Mouse (Mus musculus): ENCODE results near the gene Pilra. TPM values are rescaled to one million over a fixed set of nuclear protein-coding genes. Genes with fewer than 3 reads are reported as not detected.

Pilra gene
- polyA plus RNA-seq, 1 experiment from 2014 or later = 0.51 TPM

DNA sequence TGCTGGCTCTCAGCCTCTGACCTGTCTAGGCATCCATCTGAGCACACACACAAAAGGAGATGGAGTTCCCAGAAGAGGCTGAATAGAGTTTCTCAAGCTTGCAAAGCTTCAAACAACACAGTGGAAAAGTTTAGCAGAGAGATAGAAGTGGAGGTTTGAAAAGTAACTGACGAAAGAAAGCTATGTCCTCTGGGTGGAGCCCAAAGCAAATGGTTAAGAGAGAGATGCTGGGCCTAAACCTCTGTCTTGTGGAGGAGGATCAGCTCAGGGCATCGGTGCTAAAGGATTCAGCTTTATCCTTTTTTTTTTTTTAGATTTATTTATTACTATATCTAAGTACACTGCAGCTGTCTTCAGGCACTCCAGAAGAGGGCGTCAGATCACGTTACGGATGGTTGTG is 27.8 kb downstream of the Pilra start:
- ATAC-seq = no peak

DNA sequence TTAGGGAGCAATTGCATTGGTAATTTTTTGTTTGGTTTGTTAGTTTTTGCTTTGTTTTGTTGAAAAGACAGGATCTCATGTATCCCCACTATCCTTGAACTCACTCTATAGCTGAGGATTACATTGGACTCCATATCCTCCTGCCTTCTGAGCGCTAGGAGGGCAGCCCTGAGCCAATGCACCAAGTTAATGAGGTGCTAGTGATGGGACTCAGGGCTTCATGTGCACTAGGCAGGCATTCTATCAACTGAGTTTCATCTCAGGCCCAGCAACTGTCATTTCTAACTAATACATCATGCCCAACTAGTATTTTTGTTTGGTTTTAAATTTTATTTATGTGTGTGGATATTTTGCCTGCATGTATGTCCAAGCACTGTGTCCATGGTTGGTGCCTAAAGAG is 29.9 kb downstream of the Pilra start:
- H3K36me3 ChIP-seq (ENCODE audit: control insufficient read depth, insufficient read depth, low read length) = no peaks in the 10 kb centered on the region
- no peaks in the 10 kb centered on the region for H3K27me3 ChIP-seq (replicated peaks; ENCODE audit: control insufficient read depth, insufficient read depth, low read length)
- no peak overlapping the region for H3K4me2 ChIP-seq (ENCODE audit: low read length)
- no peak overlapping the region for H3K27ac ChIP-seq (ENCODE audit: low read depth, low read length)
- H3K4me1 ChIP-seq (ENCODE audit: control insufficient read depth, insufficient read depth, low read depth, low read length) = no peaks in the 10 kb centered on the region
- no peak overlapping the region for H3K9ac ChIP-seq (ENCODE audit: low read depth, low read length)
- no peak for ATAC-seq
- 92% methylated on average over 1 of the region's 1 CpGs for WGBS
- no peaks in the 10 kb centered on the region for H3K9me3 ChIP-seq (ENCODE audit: control insufficient read depth, low read length)
- no peak overlapping the region for H3K4me3 ChIP-seq (ENCODE audit: low read length)

More for the DNA sequence above, 27.8 kb downstream of the Pilra start:
- Histone ChIP-seq H3K9ac (ENCODE audit: low read depth, low read length) (no peak overlapping the region), H3K4me3 (ENCODE audit: low read length) (no peak overlapping the region), H3K9me3 (ENCODE audit: control insufficient read depth, low read length) (no peaks in the 10 kb centered on the region), H3K4me2 (ENCODE audit: low read length) (no peak overlapping the region), H3K27me3 (replicated peaks; ENCODE audit: control insufficient read depth, insufficient read depth, low read length) (no peaks in the 10 kb centered on the region), H3K36me3 (ENCODE audit: control insufficient read depth, insufficient read depth, low read length) (no peaks in the 10 kb centered on the region), H3K4me1 (ENCODE audit: control insufficient read depth, insufficient read depth, low read depth, low read length) (no peaks in the 10 kb centered on the region), H3K27ac (ENCODE audit: low read depth, low read length) (no peak overlapping the region)
- 85% methylated on average over 5 of the region's 5 CpGs for WGBS

DNA sequence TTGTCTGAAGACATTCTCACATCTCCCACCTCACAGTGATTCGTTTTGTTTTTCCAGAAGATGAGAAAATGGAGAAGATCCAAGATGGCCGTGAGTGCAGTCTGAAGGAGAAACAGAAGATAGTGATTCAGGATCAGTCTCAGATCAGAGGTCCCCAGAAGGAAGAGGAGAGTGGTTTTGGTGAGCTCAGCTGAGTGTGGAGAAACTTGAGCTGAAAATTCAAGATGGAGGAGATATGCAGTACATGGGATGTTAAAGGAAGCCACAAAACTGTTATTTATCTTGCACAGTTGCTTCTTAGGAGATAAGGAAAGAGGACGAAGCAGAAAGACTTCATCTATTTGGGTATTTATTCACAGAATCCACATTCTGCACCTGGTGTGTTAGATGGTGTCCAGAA is 35.2 kb downstream of the Pilra start:
- ATAC-seq = no peak
- no peaks in the 10 kb centered on the region for H3K4me1 ChIP-seq (ENCODE audit: control insufficient read depth, insufficient read depth, low read depth, low read length)
- H3K4me2 ChIP-seq (ENCODE audit: low read length) = no peak overlapping the region
- no peaks in the 10 kb centered on the region for H3K27me3 ChIP-seq (replicated peaks; ENCODE audit: control insufficient read depth, insufficient read depth, low read length)
- no peaks in the 10 kb centered on the region for H3K36me3 ChIP-seq (ENCODE audit: control insufficient read depth, insufficient read depth, low read length)
- no peaks in the 10 kb centered on the region for H3K9me3 ChIP-seq (ENCODE audit: control insufficient read depth, low read length)
- H3K4me3 ChIP-seq (ENCODE audit: low read length) = no peak overlapping the region
- H3K27ac ChIP-seq (ENCODE audit: low read depth, low read length) = no peak overlapping the region
- H3K9ac ChIP-seq (ENCODE audit: low read depth, low read length) = no peak overlapping the region
- WGBS = 87% methylated on average over 3 of the region's 3 CpGs

DNA sequence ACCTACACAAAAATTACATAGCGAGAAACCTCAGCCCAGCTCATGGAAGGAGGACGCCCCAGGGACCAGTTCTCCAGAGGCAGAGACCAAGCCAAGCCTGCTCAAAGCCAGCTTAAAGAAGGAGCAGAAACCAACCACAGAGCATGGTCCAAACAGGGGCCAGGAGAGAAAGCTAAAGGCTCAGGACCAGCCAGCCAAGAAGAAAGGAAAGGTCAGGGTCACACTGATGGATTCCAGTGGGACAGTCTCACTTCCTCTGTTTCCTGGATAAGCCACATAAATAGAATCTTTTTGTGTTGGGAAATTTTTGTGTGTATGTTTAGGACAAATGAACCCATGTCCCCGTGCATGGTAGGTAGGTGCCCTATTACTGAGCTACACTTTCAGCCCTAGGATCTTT is 39.5 kb downstream of the Pilra start:
- no peaks in the 10 kb centered on the region for H3K36me3 ChIP-seq (ENCODE audit: control insufficient read depth, insufficient read depth, low read length)
- H3K4me2 ChIP-seq (ENCODE audit: low read length) = no peak overlapping the region
- ATAC-seq = no peak
- no peak overlapping the region for H3K27ac ChIP-seq (ENCODE audit: low read depth, low read length)
- H3K27me3 ChIP-seq (replicated peaks; ENCODE audit: control insufficient read depth, insufficient read depth, low read length) = no peaks in the 10 kb centered on the region
- no peak overlapping the region for H3K4me3 ChIP-seq (ENCODE audit: low read length)
- H3K4me1 ChIP-seq (ENCODE audit: control insufficient read depth, insufficient read depth, low read depth, low read length) = no peaks in the 10 kb centered on the region
- no peak overlapping the region for H3K9ac ChIP-seq (ENCODE audit: low read depth, low read length)
- 82% methylated on average over 3 of the region's 3 CpGs for WGBS
- no peaks in the 10 kb centered on the region for H3K9me3 ChIP-seq (ENCODE audit: control insufficient read depth, low read length)

DNA sequence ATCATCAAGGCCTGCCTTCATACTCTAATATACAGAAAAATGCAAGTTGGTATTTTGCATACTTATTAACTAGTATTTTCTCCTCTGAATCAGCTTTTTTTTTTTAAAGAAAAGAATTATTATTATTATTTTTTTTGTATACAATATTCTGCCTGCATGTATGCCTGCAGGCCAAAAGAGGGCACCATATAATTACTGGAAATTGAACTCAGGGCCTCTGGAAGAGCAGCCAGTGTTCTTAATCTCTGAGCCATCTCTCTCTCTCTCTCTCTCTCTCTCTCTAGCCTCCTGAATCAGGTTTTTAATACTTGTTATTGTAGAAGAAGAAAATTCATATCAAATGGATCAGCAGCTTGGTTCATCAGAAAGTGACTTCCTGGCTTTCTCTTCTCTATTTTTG is 44.5 kb downstream of the Pilra start:
- no peak overlapping the region for H3K9ac ChIP-seq (ENCODE audit: low read depth, low read length)
- H3K4me2 ChIP-seq (ENCODE audit: low read length) = no peak overlapping the region
- no peaks in the 10 kb centered on the region for H3K9me3 ChIP-seq (ENCODE audit: control insufficient read depth, low read length)
- ATAC-seq = no peak
- H3K4me3 ChIP-seq (ENCODE audit: low read length) = no peak overlapping the region
- no peaks in the 10 kb centered on the region for H3K27me3 ChIP-seq (replicated peaks; ENCODE audit: control insufficient read depth, insufficient read depth, low read length)
- H3K4me1 ChIP-seq (ENCODE audit: control insufficient read depth, insufficient read depth, low read depth, low read length) = peaks cover 5% of the 10 kb centered on the region; the same call in 1 of the 2 replicates
- H3K36me3 ChIP-seq (ENCODE audit: control insufficient read depth, insufficient read depth, low read length) = no peaks in the 10 kb centered on the region
- no peak overlapping the region for H3K27ac ChIP-seq (ENCODE audit: low read depth, low read length)

DNA sequence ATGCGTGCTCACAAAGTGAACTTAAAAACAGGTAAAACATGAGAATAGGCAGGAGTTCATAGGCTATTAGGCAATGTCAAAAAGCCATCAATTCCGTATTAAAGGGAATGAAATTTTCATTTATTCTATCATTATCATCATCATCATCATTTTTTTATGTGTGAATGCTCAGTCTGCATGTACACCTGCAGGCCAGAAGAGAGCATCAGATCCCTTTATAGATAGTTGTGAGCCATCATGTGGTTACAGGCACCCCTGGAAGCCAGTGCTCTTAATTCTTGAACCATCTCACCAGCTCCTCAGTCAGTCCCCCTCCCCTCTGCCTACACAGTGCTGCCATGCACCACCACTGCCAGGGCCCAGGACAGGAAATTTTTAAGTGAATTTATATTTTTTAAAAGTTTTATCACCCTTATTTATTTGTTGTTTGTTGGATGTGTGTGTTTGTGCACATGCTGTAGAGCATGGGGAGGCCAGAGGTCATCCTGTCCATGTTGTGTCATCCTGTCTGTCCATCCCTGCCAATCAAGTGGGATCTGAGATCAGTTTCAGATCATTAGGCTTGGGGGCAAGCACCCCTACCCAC is 47.0 kb downstream of the Pilra start:
- Histone ChIP-seq H3K4me1 (ENCODE audit: control insufficient read depth, insufficient read depth, low read depth, low read length) (peaks cover 18% of the 10 kb centered on the region), H3K36me3 (ENCODE audit: control insufficient read depth, insufficient read depth, low read length) (no peaks in the 10 kb centered on the region), H3K27me3 (replicated peaks; ENCODE audit: control insufficient read depth, insufficient read depth, low read length) (no peaks in the 10 kb centered on the region), H3K27ac (ENCODE audit: low read depth, low read length) (no peak overlapping the region), H3K4me2 (ENCODE audit: low read length) (no peak overlapping the region), H3K9ac (ENCODE audit: low read depth, low read length) (no peak overlapping the region), H3K4me3 (ENCODE audit: low read length) (no peak overlapping the region), H3K9me3 (ENCODE audit: control insufficient read depth, low read length) (no peaks in the 10 kb centered on the region)
- 96% methylated on average over 2 of the region's 2 CpGs for WGBS
- ATAC-seq = no peak

DNA sequence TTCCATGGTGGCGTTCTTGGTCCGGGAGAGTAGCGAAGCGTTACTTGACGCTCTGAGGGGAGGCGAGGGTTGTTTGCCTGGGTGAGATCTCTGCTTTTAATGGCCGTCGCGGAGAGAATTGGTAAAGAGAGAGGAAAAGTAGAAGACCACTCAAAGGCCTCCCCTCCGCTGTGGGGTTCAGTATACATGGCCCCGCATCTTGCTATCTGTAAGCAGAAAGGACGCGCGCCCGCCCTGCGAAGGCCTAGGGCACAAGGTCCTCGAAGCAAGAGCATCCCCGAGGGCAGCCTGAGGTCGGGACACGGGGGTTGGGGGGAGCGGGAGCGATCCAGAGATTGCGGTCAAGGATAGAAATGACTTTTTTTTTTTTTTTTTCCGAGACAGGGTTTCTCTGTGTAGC is 47.9 kb downstream of the Pilra start:
- H3K27ac ChIP-seq (ENCODE audit: low read depth, low read length) = no peak overlapping the region
- peaks cover 26% of the 10 kb centered on the region for H3K4me1 ChIP-seq (ENCODE audit: control insufficient read depth, insufficient read depth, low read depth, low read length)
- peak overlapping the region; percentile 63 for H3K4me2 ChIP-seq (ENCODE audit: low read length)
- peak overlapping the region; percentile 77 for H3K4me3 ChIP-seq (ENCODE audit: low read length)
- no peak overlapping the region; the same call in 1 of the 2 replicates for H3K9ac ChIP-seq (ENCODE audit: low read depth, low read length)
- no peaks in the 10 kb centered on the region for H3K27me3 ChIP-seq (replicated peaks; ENCODE audit: control insufficient read depth, insufficient read depth, low read length)
- H3K36me3 ChIP-seq (ENCODE audit: control insufficient read depth, insufficient read depth, low read length) = no peaks in the 10 kb centered on the region
- WGBS = 71% methylated on average over 24 of the region's 24 CpGs
- no peak for ATAC-seq
- H3K9me3 ChIP-seq (ENCODE audit: control insufficient read depth, low read length) = no peaks in the 10 kb centered on the region

DNA sequence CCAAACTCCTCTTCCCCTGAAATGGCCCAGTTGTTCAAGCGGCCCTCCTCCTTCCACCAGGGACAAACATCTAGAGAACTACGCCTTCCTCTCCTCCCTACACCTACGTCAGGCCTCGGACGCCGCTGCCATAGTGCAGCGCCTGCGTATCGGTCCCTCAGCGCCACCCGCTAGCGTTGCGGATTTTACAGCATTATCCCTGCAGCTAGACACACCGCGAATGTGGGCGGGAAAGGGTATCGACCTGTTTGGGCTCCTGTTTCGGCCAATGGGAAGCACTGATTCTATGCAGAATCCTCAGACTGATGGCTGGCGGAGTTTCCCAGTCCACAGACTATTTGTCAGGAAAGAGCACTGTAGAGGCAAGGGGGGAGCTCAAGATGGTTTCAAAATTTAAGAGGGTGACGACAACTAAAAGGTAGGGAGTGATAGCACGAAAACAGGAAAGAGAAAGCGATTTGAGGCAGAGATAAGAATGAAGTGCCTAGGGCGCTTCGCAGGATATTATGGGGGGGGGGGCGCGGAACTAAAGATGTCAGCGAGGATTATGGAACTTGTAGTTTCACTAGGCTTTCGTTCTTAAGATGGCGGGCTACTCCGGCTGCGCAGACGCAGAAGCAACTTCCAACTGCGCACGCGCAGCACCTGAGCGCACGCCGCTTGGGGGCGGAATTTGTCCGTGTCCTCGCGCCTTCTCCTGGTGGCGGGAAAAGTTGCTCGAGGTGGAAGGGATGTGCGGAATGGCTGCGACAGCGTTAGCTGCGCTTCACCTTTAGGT is 48.7 kb downstream of the Pilra start, which contains the start of the genes Mepce and Zcwpw1:
Mepce (minus strand) TSS at position 505 of the 778 bp plus-strand sequence.
Zcwpw1 (plus strand) TSS at position 648 of the 778 bp plus-strand sequence.
- Histone ChIP-seq H3K4me3 (ENCODE audit: low read length) (peak within 1 kb of the TSS; percentile 77), H3K4me1 (ENCODE audit: control insufficient read depth, insufficient read depth, low read depth, low read length) (peaks cover 34% of the 10 kb centered on the region), H3K27me3 (replicated peaks; ENCODE audit: control insufficient read depth, insufficient read depth, low read length) (no peaks in the 10 kb centered on the region), H3K4me2 (ENCODE audit: low read length) (peak within 1 kb of the TSS; percentile 73), H3K9ac (ENCODE audit: low read depth, low read length) (peak within 1 kb of the TSS; percentile 87), H3K36me3 (ENCODE audit: control insufficient read depth, insufficient read depth, low read length) (peaks cover 6% of the 10 kb centered on the region; the same call in 1 of the 2 replicates), H3K9me3 (ENCODE audit: control insufficient read depth, low read length) (no peaks in the 10 kb centered on the region), H3K27ac (ENCODE audit: low read depth, low read length) (peak within 1 kb of the TSS; percentile 99)
- ATAC-seq = peak; percentile 71
- WGBS = under 1% methylated on average over 48 of the region's 48 CpGs

DNA sequence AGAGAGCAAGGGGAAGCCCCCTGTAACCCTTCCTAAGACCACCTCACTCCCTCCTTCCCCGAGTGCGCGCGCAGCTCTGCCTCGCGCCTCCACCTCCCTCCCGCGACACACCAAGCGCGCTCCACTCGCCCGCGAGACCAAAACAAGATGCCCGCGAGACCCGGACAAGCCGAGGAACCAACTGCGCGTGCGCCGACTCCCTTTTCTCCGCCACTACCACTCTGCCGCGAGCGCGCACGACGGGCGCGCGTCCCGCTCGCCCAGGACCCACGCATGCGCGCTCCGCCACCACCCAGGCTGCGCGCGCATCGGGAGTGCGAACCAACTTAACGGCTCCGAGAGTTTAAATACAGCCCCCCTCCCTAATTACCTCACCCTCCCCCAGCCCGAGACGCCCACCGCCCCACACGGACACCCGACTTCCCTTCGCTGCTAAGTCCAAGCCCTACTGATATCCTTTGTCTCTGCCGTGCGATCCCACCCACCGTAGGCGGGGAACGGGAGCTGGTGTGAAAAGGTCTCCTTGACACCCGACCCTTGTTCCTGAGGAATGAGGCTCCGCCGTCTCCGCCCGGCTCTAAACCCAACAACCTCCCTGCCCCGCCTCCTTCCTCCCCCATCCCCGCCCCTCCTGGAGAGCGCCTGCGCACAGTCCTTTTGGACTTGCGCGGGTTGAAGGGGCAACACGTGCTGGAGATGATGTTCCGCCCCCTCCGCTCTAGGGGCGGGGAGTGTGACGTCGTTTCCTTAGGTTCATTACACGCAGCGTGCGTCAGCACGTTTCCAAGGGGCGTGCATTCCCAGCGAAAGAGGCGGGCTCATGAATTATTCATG is 49.8 kb downstream of the Pilra start:
- H3K36me3 ChIP-seq (ENCODE audit: control insufficient read depth, insufficient read depth, low read length) = peaks cover 15% of the 10 kb centered on the region; the same call in 1 of the 2 replicates
- peak overlapping the region; percentile 87 for H3K9ac ChIP-seq (ENCODE audit: low read depth, low read length)
- peak overlapping the region; percentile 99 for H3K27ac ChIP-seq (ENCODE audit: low read depth, low read length)
- peak overlapping the region; percentile 73 for H3K4me2 ChIP-seq (ENCODE audit: low read length)
- under 1% methylated on average over 79 of the region's 79 CpGs for WGBS
- H3K4me1 ChIP-seq (ENCODE audit: control insufficient read depth, insufficient read depth, low read depth, low read length) = peaks cover 36% of the 10 kb centered on the region
- no peaks in the 10 kb centered on the region for H3K27me3 ChIP-seq (replicated peaks; ENCODE audit: control insufficient read depth, insufficient read depth, low read length)
- peak overlapping the region; percentile 77 for H3K4me3 ChIP-seq (ENCODE audit: low read length)
- ATAC-seq = peak; percentile 88
- no peaks in the 10 kb centered on the region for H3K9me3 ChIP-seq (ENCODE audit: control insufficient read depth, low read length)
